Mouse (Mus musculus): ENCODE results near the gene Avpr1b. TPM values are rescaled to one million over a fixed set of nuclear protein-coding genes. Genes with fewer than 3 reads are reported as not detected.
"Not testable (repeated sequence)": the region's sequence is repeated elsewhere in the genome, so short reads cannot be mapped to it uniquely, and the experiment has no call there.

The Avpr1b gene
- polyA plus RNA-seq, 1 experiment from 2014 or later, result not detected

- peak; percentile 29 for DNase-seq (ENCODE audit: low spot score)
Measured at GRCm38 (mm10) chr1:131618576-131618975, 19.5 kb downstream of the Avpr1b start.

- no peak for DNase-seq (ENCODE audit: low spot score)
Measured at GRCm38 (mm10) chr1:131619348-131619747, 20.3 kb downstream of the Avpr1b start.

GRCm38 (mm10) chr1:131623644-131624043 is 24.6 kb downstream of the Avpr1b start:
- DNase-seq (ENCODE audit: low spot score), result no peak

GRCm38 (mm10) chr1:131624175-131624835 is 25.3 kb downstream of the Avpr1b start:
- DNase-seq (ENCODE audit: low spot score), result no peak

GRCm38 (mm10) chr1:131626200-131626599 is 27.2 kb downstream of the Avpr1b start:
- no peak for DNase-seq (ENCODE audit: low spot score)

- DNase-seq (ENCODE audit: low spot score), result not testable (repeated sequence)
Measured at GRCm38 (mm10) chr1:131632216-131632615, 33.2 kb downstream of the Avpr1b start.

- no peak for DNase-seq (ENCODE audit: low spot score)
Measured at GRCm38 (mm10) chr1:131634495-131634894, 35.5 kb downstream of the Avpr1b start.

- peak; percentile 85 for DNase-seq (ENCODE audit: low spot score)
Measured at GRCm38 (mm10) chr1:131637791-131638540, 38.9 kb downstream of the Avpr1b start, which contains the start of gene Ctse. TSS of gene Ctse (plus strand) at chr1:131638306.

GRCm38 (mm10) chr1:131638541-131639421 is 39.7 kb downstream of the Avpr1b start:
- peak; percentile 26 for DNase-seq (ENCODE audit: low spot score)

- DNase-seq (ENCODE audit: low spot score), result no peak
Measured at GRCm38 (mm10) chr1:131640062-131640461, 41.0 kb downstream of the Avpr1b start.

- no peak for DNase-seq (ENCODE audit: low spot score)
Measured at GRCm38 (mm10) chr1:131641565-131641964, 42.5 kb downstream of the Avpr1b start.

- no peak for DNase-seq (ENCODE audit: low spot score)
Measured at GRCm38 (mm10) chr1:131642251-131642650, 43.2 kb downstream of the Avpr1b start.

- DNase-seq (ENCODE audit: low spot score), result peak; percentile 13
Measured at GRCm38 (mm10) chr1:131652670-131653443, 53.8 kb downstream of the Avpr1b start.

GRCm38 (mm10) chr1:131655601-131656000 is 56.6 kb downstream of the Avpr1b start:
- DNase-seq (ENCODE audit: low spot score), result no peak

- peak; percentile 95 for DNase-seq (ENCODE audit: low spot score)
Measured at GRCm38 (mm10) chr1:131657945-131658354, 58.9 kb downstream of the Avpr1b start.

- no peak for DNase-seq (ENCODE audit: low spot score)
Measured at GRCm38 (mm10) chr1:131659512-131660085, 60.6 kb downstream of the Avpr1b start.

- DNase-seq (ENCODE audit: low spot score), result no peak
Measured at GRCm38 (mm10) chr1:131660266-131660665, 61.2 kb downstream of the Avpr1b start.

GRCm38 (mm10) chr1:131660716-131661472 is 61.9 kb downstream of the Avpr1b start:
- no peak for DNase-seq (ENCODE audit: low spot score)

All from thymus, postnatal 0 days (tissue).